Mouse (Mus musculus) urinary bladder, postnatal 10 days (tissue): Measurements from ENCODE around the gene Entpd3.

Source experiments
- DNase-seq: peaks from one replicate; pipeline ENCODE4 v3.0.0; 2022; ENCODE audit warnings: low spot score

Gene Entpd3

GRCm38 (mm10) chr9:120579808-120580207 is 40.2 kb downstream of the Entpd3 start:
- no peak for DNase-seq

GRCm38 (mm10) chr9:120581941-120582618 is 42.5 kb downstream of the Entpd3 start:
- no peak for DNase-seq

GRCm38 (mm10) chr9:120582619-120583308 is 43.1 kb downstream of the Entpd3 start:
- peak; percentile 70 for DNase-seq

- no peak for DNase-seq
Measured at GRCm38 (mm10) chr9:120583314-120583713, 43.7 kb downstream of the Entpd3 start.

GRCm38 (mm10) chr9:120586546-120586945 is 46.9 kb downstream of the Entpd3 start:
- DNase-seq, result no peak

- no peak for DNase-seq
Measured at GRCm38 (mm10) chr9:120591490-120591889, 51.9 kb downstream of the Entpd3 start.

- no peak for DNase-seq
Measured at GRCm38 (mm10) chr9:120593383-120594101, 53.9 kb downstream of the Entpd3 start.

GRCm38 (mm10) chr9:120594839-120595238 is 55.2 kb downstream of the Entpd3 start:
- DNase-seq, result no peak

- no peak for DNase-seq
Measured at GRCm38 (mm10) chr9:120595306-120595705, 55.7 kb downstream of the Entpd3 start.

- peak; percentile 42 for DNase-seq
Measured at GRCm38 (mm10) chr9:120601488-120602171, 62.0 kb downstream of the Entpd3 start.

- DNase-seq, result no peak
Measured at GRCm38 (mm10) chr9:120602172-120602838, 62.7 kb downstream of the Entpd3 start.

- DNase-seq, result peak; percentile 73
Measured at GRCm38 (mm10) chr9:120602839-120603511, 63.4 kb downstream of the Entpd3 start.

GRCm38 (mm10) chr9:120603512-120603908 is 63.9 kb downstream of the Entpd3 start:
- DNase-seq, result no peak

- no peak for DNase-seq
Measured at GRCm38 (mm10) chr9:120603956-120604355, 64.3 kb downstream of the Entpd3 start.

GRCm38 (mm10) chr9:120611055-120611454 is 71.4 kb downstream of the Entpd3 start:
- DNase-seq, result no peak

GRCm38 (mm10) chr9:120614059-120614458 is 74.4 kb downstream of the Entpd3 start:
- DNase-seq, result no peak
